Mouse (Mus musculus): Measurements from ENCODE around the gene Gstt1.
A peak's percentile ranks its signal among the peaks of the same experiment; 100 is the strongest.
"Not testable (repeated sequence)": the region's sequence is repeated elsewhere in the genome, so short reads cannot be mapped to it uniquely, and the experiment has no call there.

Gstt1 gene

DNA sequence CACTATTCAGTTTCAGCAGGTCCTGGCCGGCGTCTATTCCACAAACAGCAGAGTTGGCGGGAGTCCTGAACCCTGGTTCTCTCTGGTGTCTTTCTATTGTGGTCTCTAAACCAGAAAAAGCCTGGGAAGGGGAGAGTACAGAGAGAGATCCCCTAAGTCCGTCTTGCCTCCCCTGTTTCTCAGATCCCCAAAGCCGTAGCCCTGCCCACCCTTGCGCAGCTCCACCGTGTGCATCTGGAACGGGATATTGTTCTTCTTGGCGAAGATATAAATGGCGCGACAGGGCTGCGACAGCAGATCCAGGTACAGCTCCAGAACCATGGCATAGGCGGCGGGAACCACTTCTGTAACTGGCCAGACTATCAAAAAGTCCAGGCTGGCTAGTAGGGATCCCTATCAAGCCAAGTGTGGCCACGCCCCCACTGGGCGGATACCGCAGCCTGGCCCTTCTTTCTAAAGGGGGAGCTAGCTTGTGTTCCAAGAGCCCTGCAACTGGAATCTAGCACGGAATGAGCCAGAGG, at the start of gene Gstt1:
Gene Gstt1, minus strand, starts transcription at position 409 of the 521 bp plus-strand sequence.
- peak; percentile 83 for DNase-seq

DNA sequence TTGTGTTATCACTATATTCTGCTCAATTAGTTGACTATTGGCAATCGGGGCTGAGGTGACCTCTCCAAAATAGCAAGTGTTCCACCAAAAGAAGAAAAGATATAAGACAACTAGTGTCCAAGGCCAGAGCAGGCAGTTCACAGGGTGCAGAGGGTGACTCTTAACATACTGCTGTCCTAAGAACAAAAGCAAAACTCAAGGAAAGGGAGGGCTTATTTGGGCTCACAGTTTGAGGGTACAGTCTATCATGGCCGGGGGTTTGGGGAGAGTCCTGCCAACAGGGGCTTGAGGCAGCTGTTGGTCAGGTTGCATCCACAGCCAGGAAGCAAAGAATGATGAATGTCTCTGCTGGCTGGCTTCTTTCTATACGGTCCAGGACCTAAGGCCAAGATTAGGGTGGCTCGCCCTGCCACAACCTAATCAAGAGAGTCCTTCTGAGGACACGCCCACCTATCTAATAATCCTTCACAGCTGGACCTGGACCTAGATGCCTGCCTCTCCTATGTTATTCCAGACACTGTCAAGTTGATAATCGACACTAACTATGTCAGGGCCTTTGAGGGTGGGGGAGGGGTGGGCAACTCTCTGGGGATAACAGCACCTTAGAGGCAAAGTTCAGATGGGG, 47.0 kb upstream of the Gstt1 start:
- DNase-seq, result peak; percentile 79

GRCm38 (mm10) chr10:75844800-75845199, 46.4 kb upstream of the Gstt1 start:
- DNase-seq, result no peak

- not testable (repeated sequence) for DNase-seq
These were observed 45.5 kb upstream of the Gstt1 start for GRCm38 (mm10) chr10:75843898-75844297.

DNA sequence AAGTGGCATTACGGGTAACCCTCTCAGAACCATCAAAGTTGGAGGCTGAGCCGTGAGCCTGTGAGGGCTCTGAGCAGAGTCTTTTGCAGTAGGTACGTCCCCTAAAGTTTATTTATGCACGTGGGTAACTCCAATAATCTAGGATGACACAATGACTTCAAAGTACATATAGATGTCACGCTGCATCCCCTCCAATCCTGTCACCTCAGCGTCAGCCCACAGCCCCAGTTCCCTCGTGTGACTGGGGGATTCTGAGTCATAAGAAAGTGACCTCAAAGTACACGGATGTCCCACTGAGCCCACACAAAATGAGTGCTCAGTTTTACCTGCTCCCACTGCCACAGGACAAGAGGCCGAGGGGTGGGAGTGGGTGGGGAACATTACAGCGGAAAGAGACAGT, 40.7 kb upstream of the Gstt1 start:
- no peak for DNase-seq

- peak; percentile 95 for DNase-seq
These were observed 38.9 kb upstream of the Gstt1 start, which contains the start of gene Gstt2 for GRCm38 (mm10) chr10:75837248-75837759. TSS of gene Gstt2 (minus strand) at chr10:75837424.

DNA sequence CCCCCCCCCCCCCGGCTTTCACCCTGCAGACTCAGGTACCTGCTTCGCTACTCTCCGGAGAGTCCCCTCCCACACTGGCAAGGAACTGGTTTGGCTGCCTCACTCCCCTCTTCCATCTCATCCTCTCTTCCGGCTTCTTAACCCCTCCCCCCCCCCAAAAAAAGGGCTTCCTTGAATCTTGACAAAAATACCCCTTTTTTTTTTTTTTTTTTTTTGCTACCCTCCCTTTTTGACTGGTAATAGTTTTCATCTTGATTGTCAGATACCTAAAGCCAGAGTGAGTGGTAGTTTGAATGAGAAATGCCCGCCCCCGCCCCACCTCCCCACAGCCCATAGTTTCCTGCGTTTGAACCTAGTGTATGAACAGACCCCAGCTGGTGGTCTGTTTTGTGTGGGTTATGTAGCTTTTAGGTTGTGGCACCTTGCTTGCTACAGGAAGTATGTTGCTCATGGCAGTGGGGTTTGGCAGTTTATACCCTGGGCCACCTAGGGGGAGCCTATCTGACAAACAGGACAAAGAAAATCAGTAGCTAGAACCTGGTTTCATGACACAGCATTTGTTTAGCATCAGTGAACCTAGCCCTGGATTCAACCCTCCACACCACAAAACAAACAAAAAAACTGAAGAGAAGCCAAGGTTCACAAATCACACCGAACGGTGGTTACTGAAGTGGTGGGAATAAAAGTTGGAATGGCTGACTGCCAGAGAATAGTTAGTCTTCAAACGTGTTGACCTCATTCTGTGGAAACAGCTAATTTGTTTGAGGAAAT, 37.6 kb upstream of the Gstt1 start:
- peak; percentile 27 for DNase-seq

DNA sequence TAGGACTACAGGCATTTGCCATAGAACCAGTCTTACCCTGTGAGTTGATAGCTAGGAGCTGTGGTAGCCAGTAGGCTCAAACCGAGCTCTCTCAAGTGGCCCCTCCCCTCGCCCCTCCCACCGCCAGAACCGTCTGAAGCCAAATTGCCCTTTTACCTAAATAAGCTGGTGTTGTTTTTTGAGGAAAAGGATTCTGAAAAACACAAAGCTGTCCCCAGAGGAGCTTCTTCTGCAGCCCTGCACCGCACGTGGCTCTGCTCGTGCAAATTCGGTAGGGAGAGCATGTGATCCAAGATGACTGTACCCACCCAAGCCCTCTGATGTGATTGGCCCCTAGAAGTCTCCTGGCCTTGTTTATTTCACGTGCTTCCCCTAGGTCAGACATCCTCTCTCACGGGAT, 36.9 kb upstream of the Gstt1 start:
- DNase-seq, result peak; percentile 77

GRCm38 (mm10) chr10:75834721-75835120, 36.3 kb upstream of the Gstt1 start:
- no peak for DNase-seq

- DNase-seq, result peak; percentile 78
These were observed 35.9 kb upstream of the Gstt1 start for GRCm38 (mm10) chr10:75834250-75834649.

- DNase-seq, result no peak
These were observed 35.2 kb upstream of the Gstt1 start for GRCm38 (mm10) chr10:75833456-75834080.

DNA sequence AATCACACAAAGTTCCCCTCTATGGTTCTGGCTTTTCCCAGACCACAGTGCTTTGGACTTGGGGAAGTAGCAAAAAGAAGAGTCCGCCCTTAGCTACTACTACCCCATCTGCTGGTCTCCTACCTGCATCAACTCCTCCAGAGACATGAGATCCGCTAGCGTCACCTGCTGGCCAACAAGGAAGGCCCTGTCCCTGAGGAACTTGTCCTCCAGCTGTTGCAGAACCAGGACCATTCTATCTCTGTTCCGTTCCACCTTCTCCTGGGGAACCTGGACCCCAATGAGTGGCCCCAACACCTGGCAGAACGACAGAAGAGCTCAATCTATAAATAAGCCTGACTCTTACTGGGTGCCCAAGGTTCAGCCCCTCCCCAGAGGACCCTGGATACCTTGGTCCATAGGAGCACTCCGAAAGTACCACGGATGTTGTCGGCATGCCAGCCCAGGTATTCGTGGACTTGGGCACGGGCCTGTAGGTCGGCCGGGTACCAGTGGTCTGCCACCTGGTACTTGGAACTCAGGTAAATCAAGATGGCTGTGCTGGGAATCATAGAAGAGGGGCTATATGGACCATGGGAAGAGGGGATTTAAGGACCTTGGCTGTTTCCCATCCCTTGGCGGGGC, 34.0 kb upstream of the Gstt1 start:
- peak; percentile 78 for DNase-seq

- DNase-seq, result no peak
These were observed 31.9 kb upstream of the Gstt1 start for GRCm38 (mm10) chr10:75830275-75830670.

- DNase-seq, result no peak
These were observed 31.3 kb upstream of the Gstt1 start for GRCm38 (mm10) chr10:75829529-75830274.

- no peak for DNase-seq
These were observed 30.1 kb upstream of the Gstt1 start for GRCm38 (mm10) chr10:75828500-75828931.

DNA sequence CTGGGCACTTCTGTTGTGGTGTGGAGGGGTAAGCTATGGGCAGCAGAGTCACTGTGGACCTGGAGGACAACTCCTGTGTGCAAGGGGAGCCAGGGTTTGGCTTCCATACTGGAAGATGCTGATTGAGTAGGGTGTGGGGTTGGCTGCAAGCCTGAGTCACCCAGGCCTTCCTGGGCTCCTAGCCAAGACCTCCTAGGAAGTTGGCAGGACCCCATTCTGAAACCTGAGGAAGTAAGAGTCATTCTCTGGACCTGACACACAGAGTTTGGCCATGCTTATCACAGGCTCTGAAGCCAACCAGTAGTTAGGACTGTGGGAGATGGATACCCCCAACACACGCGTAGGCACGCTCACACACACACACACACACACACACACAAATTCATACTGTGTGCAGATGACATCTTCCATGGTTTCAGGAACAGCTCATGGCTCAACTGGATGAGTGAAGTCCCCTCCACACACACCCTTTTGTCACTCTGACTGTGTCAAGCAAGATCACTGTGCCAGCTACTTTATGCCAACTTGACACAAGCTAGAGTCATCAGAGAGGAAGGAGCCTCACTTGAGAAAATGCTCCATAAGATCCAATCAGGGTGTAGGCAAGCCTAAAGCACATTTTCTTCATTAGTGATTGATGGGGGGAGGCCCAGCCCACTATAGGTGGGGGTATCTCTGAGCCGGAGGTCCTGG, 29.4 kb upstream of the Gstt1 start:
- no peak for DNase-seq

- no peak for DNase-seq
These were observed 26.1 kb upstream of the Gstt1 start for GRCm38 (mm10) chr10:75824530-75824929.

DNA sequence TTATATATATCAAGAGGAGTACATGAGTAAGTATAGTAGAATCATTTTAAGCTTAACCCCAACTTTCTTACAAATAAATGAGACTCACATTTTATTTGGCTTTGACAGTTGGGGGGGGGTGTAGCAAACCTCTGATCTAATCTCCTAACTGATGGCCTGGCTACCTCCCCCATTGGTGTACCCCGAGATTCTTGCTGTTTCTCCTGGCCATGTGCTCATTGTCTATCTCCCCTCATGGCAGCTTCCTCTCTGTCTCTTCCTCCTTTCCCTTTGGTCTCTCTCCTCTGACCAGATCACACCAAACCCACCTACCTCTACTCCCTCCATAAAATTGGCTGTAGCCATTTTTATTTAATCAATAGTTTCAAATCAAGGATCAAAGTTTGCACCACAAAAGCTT, 25.4 kb upstream of the Gstt1 start:
- DNase-seq, result no peak

DNA sequence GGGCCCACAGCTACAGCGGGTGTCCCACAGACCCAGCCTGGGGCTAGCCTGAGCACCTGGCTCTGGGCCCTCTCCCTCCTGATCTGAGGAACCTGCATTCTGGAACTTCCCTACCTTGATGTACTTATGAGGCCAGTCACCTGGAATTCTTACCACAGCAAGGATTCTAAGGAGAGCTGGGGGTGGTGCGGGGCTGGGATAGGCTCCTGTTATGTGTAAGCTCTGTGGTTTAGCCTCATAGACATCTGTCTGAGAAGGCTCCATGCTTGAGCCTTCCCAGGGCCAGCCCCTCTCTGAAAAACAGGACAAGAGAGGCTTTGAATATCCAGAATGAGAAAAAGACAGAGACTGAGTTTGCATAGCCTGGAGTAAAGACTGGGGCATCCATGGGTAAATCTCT, 24.1 kb upstream of the Gstt1 start, which contains the start of gene Gstt4:
Gene Gstt4, minus strand, starts transcription at position 101 of the 400 bp plus-strand sequence.
- DNase-seq, result no peak

DNA sequence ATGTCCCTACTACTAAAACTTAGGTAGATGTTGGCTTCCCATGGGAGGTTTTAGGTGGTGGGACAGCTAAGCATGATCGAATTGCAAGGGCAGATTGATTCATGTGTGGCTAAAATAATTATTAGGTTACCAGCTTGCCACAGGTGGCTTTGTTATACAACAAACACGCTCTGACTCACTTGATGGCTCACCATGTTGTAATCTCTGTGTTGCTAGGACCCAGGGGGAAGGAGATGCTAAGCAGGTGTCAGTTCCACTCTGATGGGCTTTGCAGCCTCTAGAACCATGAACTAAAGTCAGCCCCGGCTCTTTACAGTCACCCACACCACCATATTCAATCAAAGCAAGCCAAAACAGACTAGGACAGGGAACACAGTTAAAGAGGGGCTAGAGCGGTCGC, 21.5 kb upstream of the Gstt1 start:
- DNase-seq, result no peak

DNA sequence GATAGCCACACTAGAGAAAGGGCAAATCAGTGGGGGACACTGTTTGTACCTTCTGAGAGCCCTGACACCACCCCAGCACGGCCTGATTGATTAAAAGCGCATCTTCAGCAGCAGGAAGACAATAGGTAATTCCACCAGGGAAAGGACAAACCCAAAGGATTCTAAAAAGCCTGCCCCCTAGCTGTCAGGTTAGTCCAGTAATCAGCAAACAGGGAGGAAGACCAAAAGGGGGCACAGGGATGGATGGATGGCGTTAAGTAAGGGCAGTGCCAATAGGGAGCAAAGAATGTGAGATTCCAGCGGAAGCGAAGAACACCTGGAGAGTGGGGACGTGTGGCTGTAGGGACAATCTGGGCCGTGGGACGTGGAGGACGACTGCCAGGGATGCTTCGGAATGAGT, 20.3 kb upstream of the Gstt1 start:
- DNase-seq, result no peak
